Mouse (Mus musculus): ENCODE data around the gene Alb. TPM values are rescaled to one million over a fixed set of nuclear protein-coding genes. Genes with fewer than 3 reads are reported as not detected.

The Alb gene
- total RNA-seq (2014; fragmentation: Nextera tagmentation) (not detected in 2 replicates), total RNA-seq (2017) (0.17 TPM in 1 of 2 replicates, not detected in the other), polyA plus RNA-seq (2012) (not detected in 2 replicates)

DNA sequence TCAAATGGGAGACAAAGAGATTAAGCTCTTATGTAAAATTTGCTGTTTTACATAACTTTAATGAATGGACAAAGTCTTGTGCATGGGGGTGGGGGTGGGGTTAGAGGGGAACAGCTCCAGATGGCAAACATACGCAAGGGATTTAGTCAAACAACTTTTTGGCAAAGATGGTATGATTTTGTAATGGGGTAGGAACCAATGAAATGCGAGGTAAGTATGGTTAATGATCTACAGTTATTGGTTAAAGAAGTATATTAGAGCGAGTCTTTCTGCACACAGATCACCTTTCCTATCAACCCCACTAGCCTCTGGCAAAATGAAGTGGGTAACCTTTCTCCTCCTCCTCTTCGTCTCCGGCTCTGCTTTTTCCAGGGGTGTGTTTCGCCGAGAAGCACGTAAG, at the start of gene Alb:
Gene Alb (plus strand): TSS at position 279 of the 400 bp plus-strand sequence.
- ATAC-seq (ENCODE audit: extremely low read depth, insufficient number of reproducible peaks, low FRiP score, poor library complexity, severe bottlenecking) (no peak), DNase-seq (ENCODE audit: low spot score) (no peak)
- Histone ChIP-seq H3K9me3 (replicated peaks) (no peaks in the 10 kb centered on the region), H3K4me3 (ENCODE audit: low read depth, low read length) (no peak within 1 kb of the TSS), H3K36me3 (replicated peaks) (no peaks in the 10 kb centered on the region), H3K4me1 (ENCODE audit: insufficient read depth, low read depth, low read length) (no peaks in the 10 kb centered on the region), H3K27me3 (ENCODE audit: insufficient read depth, low read length) (no peaks in the 10 kb centered on the region)
- TF ChIP-seq TAL1 (conservative IDR thresholded peaks at IDR 0.05; ENCODE audit: low read depth, low read length) (no peak), GATA2 (IDR thresholded peaks at IDR 0.05; ENCODE audit: borderline replicate concordance, low read depth, low read length) (no peak), CTCF (IDR thresholded peaks at IDR 0.05; ENCODE audit: low read depth, low read length) (no peak), POLR2AphosphoS5 (IDR thresholded peaks at IDR 0.05; ENCODE audit: insufficient replicate concordance, low read depth, low read length) (no peak), GATA1 (IDR thresholded peaks at IDR 0.05; ENCODE audit: borderline replicate concordance, low read length) (no peak)

DNA sequence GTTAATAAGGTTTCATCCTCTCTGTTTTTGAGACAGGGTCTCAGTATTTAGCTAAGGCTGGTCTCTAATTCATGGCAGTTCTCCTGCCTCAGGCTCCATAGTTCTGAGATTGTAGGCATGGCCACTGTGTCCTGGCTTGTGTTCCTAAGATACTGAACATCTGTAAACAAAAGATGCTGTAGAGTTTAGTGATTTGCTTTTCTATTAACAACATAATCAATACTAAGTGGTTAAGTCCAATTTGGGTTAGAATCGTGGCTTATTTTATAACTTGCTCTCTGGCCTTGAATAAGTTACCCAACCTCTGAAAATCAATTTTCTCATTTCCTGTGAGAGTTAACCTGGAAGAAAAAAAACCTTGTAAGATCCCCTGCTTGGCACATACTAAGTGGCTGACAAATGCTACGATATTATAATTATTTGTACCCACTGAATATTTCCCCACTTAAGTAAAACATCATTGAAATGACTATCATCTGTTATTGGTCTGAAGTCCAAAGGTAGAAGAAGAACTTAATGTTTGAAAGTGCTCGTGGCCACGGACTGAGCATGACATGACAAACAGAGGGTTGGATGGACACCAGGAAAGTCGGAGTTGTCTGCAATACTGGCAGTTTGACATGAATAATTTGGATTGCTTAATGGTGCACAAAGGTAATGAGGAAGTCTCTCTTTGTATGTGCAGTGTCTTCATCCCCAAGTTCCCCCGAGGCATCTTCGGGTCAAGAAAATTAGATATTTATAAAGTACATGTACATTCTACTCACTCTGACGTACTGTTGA, 46.4 kb upstream of the Alb start:
- ATAC-seq (ENCODE audit: extremely low read depth, insufficient number of reproducible peaks, low FRiP score, poor library complexity, severe bottlenecking) = no peak
- TF ChIP-seq POLR2AphosphoS5 (IDR thresholded peaks at IDR 0.05; ENCODE audit: insufficient replicate concordance, low read depth, low read length) = no peak
- TF ChIP-seq GATA2 (IDR thresholded peaks at IDR 0.05; ENCODE audit: borderline replicate concordance, low read depth, low read length) = no peak

DNA sequence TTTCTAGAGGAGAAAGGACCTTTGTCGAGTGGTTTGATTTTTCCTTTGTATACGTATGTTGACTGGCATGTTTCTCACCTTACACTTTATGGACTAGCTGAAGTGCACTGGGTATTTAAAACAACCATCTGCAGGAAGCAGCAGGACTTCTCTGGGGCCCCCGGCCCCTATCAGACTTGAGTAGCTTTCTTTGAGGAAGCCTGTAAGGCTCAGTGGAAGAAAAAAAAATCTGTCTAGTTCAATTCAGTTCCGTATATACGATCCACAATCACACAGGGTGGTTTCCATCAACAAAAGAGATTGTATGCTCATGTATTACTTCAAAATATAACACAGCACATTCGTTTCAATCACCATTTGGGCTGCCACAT, 45.8 kb upstream of the Alb start:
- ATAC-seq (ENCODE audit: extremely low read depth, insufficient number of reproducible peaks, low FRiP score, poor library complexity, severe bottlenecking) = no peak
- Histone ChIP-seq H3K4me1 (ENCODE audit: insufficient read depth, low read depth, low read length) (no peaks in the 10 kb centered on the region), H3K27me3 (ENCODE audit: insufficient read depth, low read length) (no peaks in the 10 kb centered on the region; the same call in 1 of the 2 replicates), H3K4me3 (ENCODE audit: low read depth, low read length) (no peak overlapping the region), H3K9me3 (replicated peaks) (no peaks in the 10 kb centered on the region), H3K36me3 (replicated peaks) (no peaks in the 10 kb centered on the region)
- no peak for DNase-seq (ENCODE audit: low spot score)
- no peak for TF ChIP-seq GATA2 (IDR thresholded peaks at IDR 0.05; ENCODE audit: borderline replicate concordance, low read depth, low read length)
- TF ChIP-seq CTCF (IDR thresholded peaks at IDR 0.05; ENCODE audit: low read depth, low read length) = no peak
- TF ChIP-seq GATA1 (IDR thresholded peaks at IDR 0.05; ENCODE audit: borderline replicate concordance, low read length) = no peak
- no peak for TF ChIP-seq TAL1 (conservative IDR thresholded peaks at IDR 0.05; ENCODE audit: low read depth, low read length)
- TF ChIP-seq POLR2AphosphoS5 (IDR thresholded peaks at IDR 0.05; ENCODE audit: insufficient replicate concordance, low read depth, low read length) = no peak

More for the DNA sequence above, 46.4 kb upstream of the Alb start:
- Histone ChIP-seq H3K4me3 (ENCODE audit: low read depth, low read length) (no peak overlapping the region), H3K4me1 (ENCODE audit: insufficient read depth, low read depth, low read length) (no peaks in the 10 kb centered on the region), H3K9me3 (replicated peaks) (no peaks in the 10 kb centered on the region), H3K36me3 (replicated peaks) (no peaks in the 10 kb centered on the region), H3K27me3 (ENCODE audit: insufficient read depth, low read length) (no peaks in the 10 kb centered on the region; the same call in 1 of the 2 replicates)
- no peak for DNase-seq (ENCODE audit: low spot score)

DNA sequence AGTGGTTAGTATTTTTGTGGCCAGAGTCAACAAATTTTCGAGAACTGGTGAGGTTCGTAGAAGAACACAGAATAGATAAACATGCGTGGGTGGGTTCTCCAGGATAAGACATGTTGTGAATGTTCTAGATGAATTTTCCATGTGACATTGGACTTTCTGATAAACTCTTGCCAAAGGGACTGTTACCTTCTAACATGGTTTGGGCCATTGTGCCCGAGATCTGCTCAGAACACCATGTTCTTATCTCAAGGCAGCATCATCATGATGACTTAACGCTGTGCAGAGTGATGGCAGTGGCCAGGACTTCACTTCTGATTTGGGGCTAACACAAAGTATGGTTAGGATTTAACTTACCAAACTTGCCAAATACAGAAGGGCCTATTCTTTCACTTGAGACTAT, 36.1 kb upstream of the Alb start:
- Histone ChIP-seq H3K9me3 (replicated peaks) (no peaks in the 10 kb centered on the region), H3K4me1 (ENCODE audit: insufficient read depth, low read depth, low read length) (no peaks in the 10 kb centered on the region), H3K27me3 (ENCODE audit: insufficient read depth, low read length) (peaks cover 4% of the 10 kb centered on the region; the same call in 1 of the 2 replicates), H3K4me3 (ENCODE audit: low read depth, low read length) (no peak overlapping the region), H3K36me3 (replicated peaks) (no peaks in the 10 kb centered on the region)
- DNase-seq (ENCODE audit: low spot score) (no peak), ATAC-seq (ENCODE audit: extremely low read depth, insufficient number of reproducible peaks, low FRiP score, poor library complexity, severe bottlenecking) (no peak)
- TF ChIP-seq GATA1 (IDR thresholded peaks at IDR 0.05; ENCODE audit: borderline replicate concordance, low read length) (no peak), TAL1 (conservative IDR thresholded peaks at IDR 0.05; ENCODE audit: low read depth, low read length) (no peak), POLR2AphosphoS5 (IDR thresholded peaks at IDR 0.05; ENCODE audit: insufficient replicate concordance, low read depth, low read length) (no peak)

DNA sequence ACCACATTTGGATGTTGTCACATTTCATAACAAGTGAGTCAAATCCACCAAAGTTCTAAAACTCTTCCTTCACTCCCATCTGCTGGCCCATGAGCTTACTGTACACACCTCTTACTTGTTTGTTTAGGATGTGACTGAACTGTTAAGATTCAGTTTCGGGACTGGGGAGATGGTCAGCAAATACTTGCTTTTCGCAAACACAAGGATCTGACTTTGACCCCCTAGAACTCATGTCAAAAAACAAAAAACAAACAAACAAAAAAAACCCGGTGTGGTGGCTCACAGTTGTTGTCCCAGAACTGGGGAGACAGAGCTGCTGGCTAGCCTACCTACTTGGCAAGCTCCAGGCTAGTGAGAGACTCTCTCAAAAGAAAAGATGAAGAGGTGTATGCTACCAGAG, 35.5 kb upstream of the Alb start:
- Histone ChIP-seq H3K4me3 (ENCODE audit: low read depth, low read length) (no peak overlapping the region), H3K9me3 (replicated peaks) (no peaks in the 10 kb centered on the region), H3K27me3 (ENCODE audit: insufficient read depth, low read length) (peaks cover 4% of the 10 kb centered on the region; the same call in 1 of the 2 replicates), H3K36me3 (replicated peaks) (no peaks in the 10 kb centered on the region), H3K4me1 (ENCODE audit: insufficient read depth, low read depth, low read length) (no peaks in the 10 kb centered on the region)
- TF ChIP-seq GATA2 (IDR thresholded peaks at IDR 0.05; ENCODE audit: borderline replicate concordance, low read depth, low read length) = no peak
- ATAC-seq (ENCODE audit: extremely low read depth, insufficient number of reproducible peaks, low FRiP score, poor library complexity, severe bottlenecking) = no peak
- no peak for DNase-seq (ENCODE audit: low spot score)

DNA sequence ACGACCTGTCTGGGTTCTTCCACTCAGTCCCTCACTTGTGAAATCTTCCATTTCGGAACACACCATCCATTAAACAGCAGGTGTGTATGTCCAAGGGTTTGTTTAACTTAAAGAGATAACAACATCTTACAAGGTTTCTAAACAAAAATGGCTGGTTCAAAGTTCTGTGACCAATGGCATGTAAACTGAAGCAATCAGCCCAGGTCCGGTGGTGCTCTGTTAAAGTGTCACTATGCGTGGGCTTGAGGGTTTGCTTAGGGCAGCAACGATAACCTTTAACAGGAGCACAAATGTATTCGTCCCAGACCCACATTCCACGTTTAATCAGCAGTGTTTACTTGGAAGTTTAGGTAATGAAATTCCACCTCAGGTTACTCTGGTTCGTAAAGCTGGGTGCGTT, 29.6 kb upstream of the Alb start:
- ATAC-seq (ENCODE audit: extremely low read depth, insufficient number of reproducible peaks, low FRiP score, poor library complexity, severe bottlenecking) (no peak), DNase-seq (ENCODE audit: low spot score) (no peak)
- peaks cover 4% of the 10 kb centered on the region; the same call in 1 of the 2 replicates for H3K27me3 ChIP-seq (ENCODE audit: insufficient read depth, low read length)
- no peak overlapping the region for H3K4me3 ChIP-seq (ENCODE audit: low read depth, low read length)
- H3K9me3 ChIP-seq (replicated peaks) = no peaks in the 10 kb centered on the region
- TF ChIP-seq GATA1 (IDR thresholded peaks at IDR 0.05; ENCODE audit: borderline replicate concordance, low read length) = no peak
- no peak for TF ChIP-seq TAL1 (conservative IDR thresholded peaks at IDR 0.05; ENCODE audit: low read depth, low read length)
- TF ChIP-seq POLR2AphosphoS5 (IDR thresholded peaks at IDR 0.05; ENCODE audit: insufficient replicate concordance, low read depth, low read length) = no peak
- no peak for TF ChIP-seq CTCF (IDR thresholded peaks at IDR 0.05; ENCODE audit: low read depth, low read length)
- TF ChIP-seq GATA2 (IDR thresholded peaks at IDR 0.05; ENCODE audit: borderline replicate concordance, low read depth, low read length) = no peak
- no peaks in the 10 kb centered on the region for H3K4me1 ChIP-seq (ENCODE audit: insufficient read depth, low read depth, low read length)
- H3K36me3 ChIP-seq (replicated peaks) = no peaks in the 10 kb centered on the region

Measured in G1E (cell line).